Mouse (Mus musculus) limb, embryonic 14.5 days (tissue): Measurements from ENCODE around the gene Hoxc4. TPM values are rescaled to one million over a fixed set of nuclear protein-coding genes. Genes with fewer than 3 reads are reported as not detected.

ENCODE experiments used
- ATAC-seq: fragments of 200-750 bp; cut with Nextera tagmentation; 2 replicates; pipeline ENCODE4 v1.8.0; 2017; ENCODE audit warnings: low read depth, moderate number of reproducible peaks, moderate TSS enrichment; ENCODE audit not compliant: low FRiP score
- DNase-seq: peaks from one replicate; pipeline ENCODE4 v3.0.0-alpha.2; 2015; ENCODE audit warnings: low spot score
- H3K27ac ChIP-seq: fragments of 300-500 bp; sonication (generic); replicated peaks from 2 replicates; pipeline ENCODE4 v1.5.1; 2014; ENCODE audit warnings: low read depth, mild to moderate bottlenecking, low read length, moderate library complexity, mixed read lengths
- H3K27me3 ChIP-seq: fragments of 300-500 bp; sonication (generic); 2 replicates; pipeline ENCODE4 v1.6.1; 2014; ENCODE audit warnings: low read length, mixed read lengths; ENCODE audit not compliant: control insufficient read depth, insufficient read depth
- H3K36me3 ChIP-seq: fragments of 300-500 bp; sonication (generic); 2 replicates; pipeline ENCODE4 v1.6.1; 2014; ENCODE audit warnings: mild to moderate bottlenecking, low read length, moderate library complexity, mixed read lengths; ENCODE audit not compliant: control insufficient read depth, insufficient read depth
- H3K4me1 ChIP-seq: fragments of 300-500 bp; sonication (generic); 2 replicates; pipeline ENCODE4 v1.6.1; 2014; ENCODE audit warnings: antibody characterized with exemption, low read length, mixed read lengths; ENCODE audit not compliant: control insufficient read depth, insufficient read depth
- H3K4me2 ChIP-seq: fragments of 300-500 bp; sonication (generic); replicated peaks from 2 replicates; pipeline ENCODE4 v1.6.1; 2014; ENCODE audit warnings: low read depth, mild to moderate bottlenecking, low read length, moderate library complexity; ENCODE audit not compliant: severe bottlenecking
- H3K4me3 ChIP-seq: fragments of 300-500 bp; sonication (generic); replicated peaks from 2 replicates; pipeline ENCODE4 v1.5.1; 2014; ENCODE audit warnings: low read length
- H3K9ac ChIP-seq: fragments of 300-500 bp; sonication (generic); 2 replicates; pipeline ENCODE4 v1.6.1; 2014; ENCODE audit warnings: mild to moderate bottlenecking, low read depth, low read length, moderate library complexity; ENCODE audit not compliant: severe bottlenecking
- H3K9me3 ChIP-seq: fragments of 300-500 bp; sonication (generic); 2 replicates; pipeline ENCODE4 v1.6.1; 2016; ENCODE audit warnings: low read length; ENCODE audit not compliant: control insufficient read depth
- POLR2A ChIP-seq: fragments of 200-500 bp; IDR thresholded peaks from 2 replicates; pipeline ENCODE4 v1.8.0; 2012; ENCODE audit warnings: inconsistent platforms, mild to moderate bottlenecking, moderate library complexity, borderline replicate concordance; ENCODE audit not compliant: insufficient read depth, insufficient read length; ENCODE audit errors: extremely low read depth
- WGBS: fragments of 180-500 bp; shearing (Covaris S2); extraction: QIAGEN DNeasy Blood & Tissue Kit; methylation state at CpG from one replicate; pipeline ENCODE4 v1.1.7; 2014; 5-methylcytosine and 5-hydroxymethylcytosine counted together
- polyA plus RNA-seq, 2 experiments: library from polyadenylated mRNA; depleted of rRNA in 1 of 2; stranded (reverse) in 1 of 2; unstranded in 1 of 2; fragments of >200 nt; fragmentation: Nextera tagmentation in 1 of 2; extraction: Ambion mirVana in 1 of 2; gene quantifications; 2 replicates each; pipeline versions ENCODE4 v1.2.1 to v1.2.3; 2012 to 2014

The Hoxc4 gene
- polyA plus RNA-seq, 2 experiments = 3.5 to 7.5 TPM

DNA sequence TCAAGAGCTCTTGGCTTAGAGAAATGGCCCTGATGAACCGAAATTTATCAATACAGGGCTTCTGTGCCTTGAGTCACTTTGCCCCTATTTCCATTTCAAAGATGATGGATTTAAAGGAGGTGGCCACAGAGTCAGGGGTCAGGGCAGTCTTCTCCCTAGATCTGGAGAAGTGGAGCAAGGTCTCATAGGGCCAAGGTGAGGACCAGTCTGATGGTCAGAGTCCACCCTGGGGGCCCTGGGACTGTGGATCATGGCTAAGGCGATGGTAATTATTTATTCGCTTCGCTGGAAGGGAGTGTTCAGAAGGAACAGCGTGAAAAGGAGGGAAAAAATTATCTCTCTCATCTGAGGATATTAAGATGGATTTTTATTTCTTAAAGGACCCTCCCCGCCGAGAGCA, 43.7 kb upstream of the Hoxc4 start:
- peak overlapping the region; percentile 43 for H3K4me2 ChIP-seq
- DNase-seq (no peak), ATAC-seq (no peak)
- peak overlapping the region; percentile 26 for H3K4me3 ChIP-seq
- H3K4me1 ChIP-seq = peaks cover 5% of the 10 kb centered on the region; the same call in 1 of the 2 replicates
- TF ChIP-seq POLR2A = no peak
- H3K27me3 ChIP-seq = peaks cover 95% of the 10 kb centered on the region
- no peaks in the 10 kb centered on the region for H3K36me3 ChIP-seq
- no peak overlapping the region for H3K9ac ChIP-seq
- WGBS = 9% methylated on average over 7 of the region's 7 CpGs
- H3K9me3 ChIP-seq = no peaks in the 10 kb centered on the region
- no peak overlapping the region for H3K27ac ChIP-seq

DNA sequence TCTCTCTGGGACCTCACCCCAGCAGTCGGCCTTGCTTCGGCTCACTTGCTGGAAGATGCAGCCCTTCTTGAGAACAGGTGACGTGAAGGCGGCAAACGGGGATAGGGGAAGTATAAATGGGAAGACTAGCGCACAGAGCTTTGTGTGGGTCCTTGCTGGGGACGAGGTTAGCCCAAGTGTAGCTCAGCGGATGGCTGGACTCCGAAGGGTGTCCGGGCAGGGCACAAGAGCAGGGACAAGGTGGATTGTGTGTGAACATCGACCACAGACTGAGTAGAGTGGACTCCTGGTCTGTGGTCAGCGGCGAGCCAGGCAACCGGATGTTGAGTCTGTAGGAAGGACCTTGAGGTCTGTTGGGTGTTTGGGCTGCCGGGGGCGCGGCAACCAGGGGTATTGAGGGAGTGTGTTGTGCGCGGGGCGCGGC, 43.0 kb upstream of the Hoxc4 start:
- H3K4me2 ChIP-seq = peak overlapping the region; percentile 43
- H3K27me3 ChIP-seq = peaks cover 95% of the 10 kb centered on the region
- H3K36me3 ChIP-seq = no peaks in the 10 kb centered on the region
- no peak for TF ChIP-seq POLR2A
- no peak overlapping the region for H3K27ac ChIP-seq
- ATAC-seq = no peak
- DNase-seq = no peak
- 1% methylated on average over 21 of the region's 21 CpGs for WGBS
- peak overlapping the region; percentile 26 for H3K4me3 ChIP-seq
- H3K9me3 ChIP-seq = no peaks in the 10 kb centered on the region
- H3K9ac ChIP-seq = peak overlapping the region; percentile 46; the same call in 1 of the 2 replicates
- H3K4me1 ChIP-seq = peaks cover 5% of the 10 kb centered on the region; the same call in 1 of the 2 replicates

DNA sequence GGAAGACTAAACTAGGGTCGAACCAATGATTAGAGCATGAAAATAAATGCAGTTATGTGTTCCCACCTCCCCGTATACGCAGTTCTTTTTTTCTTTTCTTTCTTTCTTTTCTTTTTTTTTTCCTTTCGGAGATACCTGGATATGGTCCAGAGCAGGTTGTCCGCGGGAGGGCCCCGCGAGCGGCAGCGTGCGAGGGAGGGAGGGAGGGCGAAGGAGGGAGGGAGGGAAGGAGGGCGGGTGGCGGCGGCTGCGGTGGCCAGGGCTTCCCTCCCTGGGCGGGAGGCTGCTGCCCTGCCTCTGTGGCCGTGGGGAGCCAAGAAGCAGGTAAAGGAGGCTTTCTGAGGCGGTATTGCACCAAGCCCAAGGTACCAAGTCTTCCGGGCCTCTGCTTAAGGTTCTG, 42.6 kb upstream of the Hoxc4 start, which contains the start of gene Hoxc9:
TSS of gene Hoxc9 (plus strand) at position 269 of the 400 bp plus-strand sequence.
- Histone ChIP-seq H3K9ac (peak within 1 kb of the TSS; percentile 46), H3K9me3 (no peaks in the 10 kb centered on the region), H3K27ac (0 out of 2 replicates have a peak within 1 kb of the TSS, but pooled peaks have one; percentile 38), H3K4me2 (peak within 1 kb of the TSS; percentile 43), H3K4me1 (peaks cover 5% of the 10 kb centered on the region; the same call in 1 of the 2 replicates), H3K36me3 (no peaks in the 10 kb centered on the region), H3K27me3 (peaks cover 95% of the 10 kb centered on the region), H3K4me3 (peak within 1 kb of the TSS; percentile 26)
- TF ChIP-seq POLR2A = no peak
- no peak for ATAC-seq
- no peak for DNase-seq
- 2% methylated on average over 18 of the region's 20 CpGs for WGBS

DNA sequence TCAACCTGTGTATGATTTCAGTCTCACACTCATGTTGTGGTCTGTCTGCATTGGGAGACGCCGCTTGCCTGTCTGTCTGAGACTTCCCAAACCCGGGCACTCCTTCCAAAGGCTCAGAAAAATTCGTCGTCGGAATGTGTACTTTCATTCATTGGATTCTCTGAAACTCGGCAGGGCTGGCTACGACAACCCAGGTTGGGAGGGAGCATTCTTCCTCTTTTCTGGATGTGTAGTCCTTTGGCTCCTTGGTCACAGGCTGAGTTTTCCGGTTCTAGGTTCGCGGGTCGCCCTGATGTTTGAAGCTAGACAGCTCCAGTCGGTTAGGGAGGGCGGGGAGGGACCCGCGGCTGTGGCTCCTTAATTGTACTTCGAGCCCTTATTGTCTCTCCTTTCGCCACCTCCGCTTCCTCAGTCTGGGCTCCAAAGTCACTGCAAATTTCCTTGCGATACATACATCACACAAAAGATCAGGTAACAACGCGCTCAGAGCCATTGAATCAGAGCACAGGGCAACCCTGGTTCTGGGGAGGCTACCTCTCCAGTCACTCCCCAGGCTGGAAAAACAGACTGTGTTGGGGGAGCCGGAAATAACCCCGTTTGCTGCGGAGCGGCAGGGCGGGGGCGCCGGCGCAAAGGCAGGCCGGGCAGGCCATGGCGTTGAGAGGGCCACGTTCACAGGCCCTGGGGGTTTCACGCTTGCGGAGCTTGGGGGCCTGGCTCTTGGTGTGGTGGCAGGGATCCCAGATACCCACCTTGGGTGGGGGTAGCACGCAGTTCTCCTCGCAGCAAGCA, 41.9 kb upstream of the Hoxc4 start:
- TF ChIP-seq POLR2A = no peak
- Histone ChIP-seq H3K9me3 (no peaks in the 10 kb centered on the region), H3K4me1 (peaks cover 9% of the 10 kb centered on the region), H3K4me2 (peak overlapping the region; percentile 43), H3K27ac (0 out of 2 replicates have a peak overlapping the region, but pooled peaks have one; percentile 38), H3K36me3 (no peaks in the 10 kb centered on the region), H3K27me3 (peaks cover 96% of the 10 kb centered on the region), H3K4me3 (peak overlapping the region; percentile 26), H3K9ac (peak overlapping the region; percentile 46)
- 1% methylated on average over 37 of the region's 37 CpGs for WGBS
- DNase-seq = no peak
- ATAC-seq = no peak

DNA sequence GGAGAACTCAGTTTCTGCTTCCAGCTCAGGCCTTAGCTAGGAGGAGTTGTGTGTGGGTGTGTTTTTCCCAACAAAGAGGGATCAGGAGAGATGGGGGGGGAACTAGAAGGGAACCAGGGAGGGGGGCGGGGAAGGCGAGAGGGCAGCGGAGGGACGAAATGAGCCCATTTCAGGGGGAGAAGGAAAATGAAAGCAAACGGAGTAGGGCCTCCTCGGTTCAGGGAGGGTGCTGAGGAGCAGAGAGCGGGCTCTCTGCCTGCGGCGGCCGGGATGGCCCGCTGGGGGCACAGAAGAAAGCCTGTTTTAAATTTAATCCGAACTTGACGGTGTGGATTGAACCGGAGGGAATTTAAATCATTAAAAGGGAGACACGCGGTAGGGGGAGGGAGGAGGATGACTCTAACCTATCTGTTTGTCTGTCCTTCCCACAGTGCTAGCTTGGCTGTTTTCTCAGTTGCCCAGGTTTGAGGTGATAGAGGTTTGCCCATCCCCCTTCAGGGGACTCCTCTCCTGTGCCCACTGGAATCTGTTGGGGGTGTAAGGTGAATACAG, 41.2 kb upstream of the Hoxc4 start:
- peaks cover 95% of the 10 kb centered on the region for H3K27me3 ChIP-seq
- peaks cover 9% of the 10 kb centered on the region for H3K4me1 ChIP-seq
- no peak overlapping the region for H3K27ac ChIP-seq
- peak overlapping the region; percentile 43 for H3K4me2 ChIP-seq
- DNase-seq = no peak
- TF ChIP-seq POLR2A = no peak
- no peaks in the 10 kb centered on the region for H3K36me3 ChIP-seq
- no peaks in the 10 kb centered on the region for H3K9me3 ChIP-seq
- peak overlapping the region; percentile 46 for H3K9ac ChIP-seq
- peak overlapping the region; percentile 26 for H3K4me3 ChIP-seq
- ATAC-seq = no peak
- 3% methylated on average over 16 of the region's 16 CpGs for WGBS
